18 mouse cellular contexts compared by ENCODE assay signal in the genomic region with DNA sequence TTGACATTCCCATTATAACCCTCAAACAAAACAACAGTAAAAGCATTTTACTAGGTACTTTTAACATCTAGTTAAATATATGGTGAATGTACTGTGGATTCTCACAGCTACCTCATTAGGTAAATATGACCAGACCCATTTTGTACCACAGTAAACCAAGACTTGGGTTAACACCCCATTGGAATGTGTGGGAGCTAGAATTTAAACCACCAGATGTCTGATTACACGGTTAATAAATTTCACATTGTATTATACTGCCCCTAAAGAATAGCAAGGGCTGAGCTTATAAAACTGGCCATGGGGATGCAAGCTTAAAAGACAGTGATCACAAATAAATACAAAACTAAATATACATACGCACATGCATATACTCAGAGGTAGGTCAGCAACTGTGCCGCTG.
"Had no signal": no experiment of that assay in that cellular context is flagged by ENCODE, and none has a peak within 500 bp of the region (broad histone marks: within the 10 kb centered on the region; RNA-seq: fewer than 3 reads in every experiment).

No protein-coding gene starts in this region.

- H3K4me3 ChIP-seq: lung, embryonic 15.5 days; megakaryocyte, embryonic 14.5 days; midbrain, embryonic 13.5 days; midbrain, embryonic 15.5 days; neural tube, embryonic 12.5 days; stomach, embryonic 15.5 days had no signal

- H3K9ac ChIP-seq: liver, postnatal 0 days; lung, embryonic 15.5 days; midbrain, embryonic 13.5 days; midbrain, embryonic 15.5 days; neural tube, embryonic 12.5 days; stomach, embryonic 15.5 days had no signal

- H3K4me1 ChIP-seq: midbrain, embryonic 13.5 days; midbrain, embryonic 15.5 days had no signal

- H3K36me3 ChIP-seq: lung, embryonic 15.5 days; midbrain, embryonic 13.5 days; midbrain, embryonic 15.5 days; neural tube, embryonic 12.5 days; stomach, embryonic 15.5 days had no signal

- H3K27ac ChIP-seq: lung, embryonic 15.5 days; macrophage; midbrain, embryonic 13.5 days; midbrain, embryonic 15.5 days; neural tube, embryonic 12.5 days; stomach, embryonic 15.5 days; stomach, postnatal 0 days had no signal

- ATAC-seq: liver, postnatal 0 days; lung, postnatal 0 days; midbrain, embryonic 13.5 days; midbrain, embryonic 15.5 days had no signal

- DNase-seq: liver, postnatal 0 days; lung, adult 2 months; lung, postnatal 14 days; lung, postnatal 36 days; right cerebral cortex, postnatal 14 days; thymus, adult 2 months; thymus, postnatal 14 days; thymus, postnatal 36 days had no signal

- H3K4me2 ChIP-seq: lung, embryonic 15.5 days; midbrain, embryonic 11.5 days; midbrain, embryonic 13.5 days; midbrain, embryonic 15.5 days; neural tube, embryonic 12.5 days; stomach, embryonic 15.5 days had no signal

- H3K9me3 ChIP-seq: lung, embryonic 15.5 days; midbrain, embryonic 13.5 days; midbrain, embryonic 15.5 days; neural tube, embryonic 12.5 days; stomach, embryonic 15.5 days had no signal

- H3K27me3 ChIP-seq: lung, embryonic 15.5 days; megakaryocyte, embryonic 14.5 days; midbrain, embryonic 13.5 days; midbrain, embryonic 15.5 days; neural tube, embryonic 12.5 days; stomach, embryonic 15.5 days had no signal
